In the genomic region with DNA sequence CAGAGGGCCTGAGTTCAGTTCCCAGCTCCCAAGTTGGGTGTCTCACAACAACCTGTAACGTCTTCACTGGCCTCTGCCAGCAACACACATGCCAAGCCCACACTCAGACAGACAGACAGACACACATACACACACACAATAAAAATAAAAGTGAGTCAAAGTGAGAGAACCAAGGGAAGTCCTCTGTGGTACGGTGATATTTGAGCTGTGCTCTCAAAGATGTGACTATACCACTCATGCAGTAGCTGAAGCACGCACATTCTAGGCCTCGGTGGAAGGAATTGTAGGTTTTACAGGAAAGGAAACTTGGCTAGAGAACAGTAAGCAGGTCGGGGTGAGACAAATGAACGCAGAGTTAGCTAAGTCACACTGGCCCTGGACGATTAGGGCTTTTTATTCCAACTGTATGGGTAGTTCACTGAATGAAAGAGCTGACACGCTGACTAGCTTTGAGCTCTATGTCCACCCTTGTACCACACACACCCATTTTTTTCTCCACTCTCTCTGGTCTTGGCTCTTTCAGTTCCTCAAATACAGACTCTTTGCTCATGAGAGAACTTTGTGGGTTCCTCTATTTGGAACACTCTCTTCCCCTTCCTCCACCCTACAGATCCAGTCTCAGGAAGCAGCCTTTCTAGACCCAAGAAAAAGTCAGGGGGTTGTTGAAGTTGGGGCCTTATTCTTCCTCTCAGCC, we compare ENCODE assay signal across 1 mouse cellular context.
A peak's percentile ranks its signal among the peaks of the same experiment; 100 is the strongest.
TF ChIP-seq lines count a peak whose summit lies in the region.

No protein-coding gene starts in this region.

TF ChIP-seq in CH12.LX, 34 proteins besides CTCF, POLR2A, EP300 and RAD21 (continued from another document):
- peak; percentile 83 for TF ChIP-seq SIN3A (IDR thresholded peaks at IDR 0.05; ENCODE audit: low read length)
- TF ChIP-seq KAT2A (IDR thresholded peaks at IDR 0.05; ENCODE audit: insufficient replicate concordance, low read length) = no peak
- no peak for TF ChIP-seq POLR2AphosphoS2 (IDR thresholded peaks at IDR 0.05; ENCODE audit: low read depth, low read length)
- TF ChIP-seq MEF2A (IDR thresholded peaks at IDR 0.05; ENCODE audit: borderline replicate concordance, low read depth, low read length) = peak; percentile 92
- peak; percentile 66 for TF ChIP-seq MYC (IDR thresholded peaks at IDR 0.05; ENCODE audit: low read depth, low read length)
- peak; percentile 84 for TF ChIP-seq CHD2 (IDR thresholded peaks at IDR 0.05; ENCODE audit: low read length)
- peak; percentile 97 for TF ChIP-seq ZNF384 (IDR thresholded peaks at IDR 0.05; ENCODE audit: low read depth, low read length)
- peak; percentile 36; the same call in 1 of the 2 replicates for TF ChIP-seq HCFC1 (IDR thresholded peaks at IDR 0.05; ENCODE audit: low read depth, low read length)
- no peak for TF ChIP-seq NELFE (IDR thresholded peaks at IDR 0.05; ENCODE audit: low read depth, low read length)
- peak; percentile 71; the same call in 1 of the 2 replicates for TF ChIP-seq CHD1 (IDR thresholded peaks at IDR 0.05; ENCODE audit: low read depth, low read length)
- 0 out of 2 replicates have a peak, but pooled peaks have one; percentile 46 for TF ChIP-seq ELF1 (IDR thresholded peaks at IDR 0.05; ENCODE audit: low read depth, low read length)
- TF ChIP-seq ZMIZ1 (IDR thresholded peaks at IDR 0.05; ENCODE audit: low read depth, low read length) = no peak
- TF ChIP-seq JUND (conservative IDR thresholded peaks at IDR 0.05; ENCODE audit: low read depth, low read length) = peak; percentile 90
- no peak for TF ChIP-seq UBTF (IDR thresholded peaks at IDR 0.05; ENCODE audit: low read depth, low read length)
- peak; percentile 70 for TF ChIP-seq BHLHE40 (IDR thresholded peaks at IDR 0.05; ENCODE audit: low read depth, low read length)
- peak; percentile 98 for TF ChIP-seq IRF4 (IDR thresholded peaks at IDR 0.05; ENCODE audit: low read depth, low read length)
- no peak for TF ChIP-seq ZKSCAN1 (IDR thresholded peaks at IDR 0.05; ENCODE audit: borderline replicate concordance, low read depth, low read length)
- peak; percentile 28; the same call in 1 of the 2 replicates for TF ChIP-seq TCF12 (IDR thresholded peaks at IDR 0.05; ENCODE audit: low read depth, low read length)
- TF ChIP-seq MXI1 (IDR thresholded peaks at IDR 0.05; ENCODE audit: low read depth, low read length) = no peak
- no peak; the same call in none of the 2 replicates for TF ChIP-seq MAX (IDR thresholded peaks at IDR 0.05; ENCODE audit: low read length)
- no peak for TF ChIP-seq USF1 (IDR thresholded peaks at IDR 0.05; ENCODE audit: low read depth, low read length)
- peak; percentile 55 for TF ChIP-seq JUN (IDR thresholded peaks at IDR 0.05; ENCODE audit: insufficient read depth, low read depth, low read length)
- TF ChIP-seq PAX5 (IDR thresholded peaks at IDR 0.05; ENCODE audit: low read length) = no peak
- TF ChIP-seq RCOR1 (conservative IDR thresholded peaks at IDR 0.05; ENCODE audit: low read depth, low read length) = peak; percentile 93
- TF ChIP-seq SMC3 (IDR thresholded peaks at IDR 0.05; ENCODE audit: low read depth, low read length) = peak; percentile 12; the same call in 1 of the 2 replicates
- TF ChIP-seq TBP (conservative IDR thresholded peaks at IDR 0.05; ENCODE audit: low read depth, low read length) = 0 out of 2 replicates have a peak, but pooled peaks have one; percentile 50
- TF ChIP-seq USF2 (conservative IDR thresholded peaks at IDR 0.05; ENCODE audit: low read depth, low read length) = no peak
- no peak for TF ChIP-seq E2F4 (IDR thresholded peaks at IDR 0.05; ENCODE audit: insufficient replicate concordance, low read depth, low read length)
- TF ChIP-seq ETS1 (conservative IDR thresholded peaks at IDR 0.05; ENCODE audit: low read depth, low read length) = peak; percentile 77
- TF ChIP-seq GABPA (IDR thresholded peaks at IDR 0.05; ENCODE audit: insufficient replicate concordance, low read depth, low read length) = no peak
- TF ChIP-seq MAFK (IDR thresholded peaks at IDR 0.05; ENCODE audit: insufficient replicate concordance, low read length) = peak; percentile 71
- no peak for TF ChIP-seq ZC3H11A (IDR thresholded peaks at IDR 0.05; ENCODE audit: low read depth, low read length)
TF ChIP-seq in CH12.LX: peak in this region for 19.
